Mouse (Mus musculus) hindbrain, embryonic 14.5 days (tissue): ENCODE data around the gene Zfp326. TPM values are rescaled to one million over a fixed set of nuclear protein-coding genes. Genes with fewer than 3 reads are reported as not detected.

Experiments
- ATAC-seq: fragments of 200-750 bp; cut with Nextera tagmentation; 2 replicates; pipeline ENCODE4 v1.8.0; 2017; ENCODE audit warnings: moderate number of reproducible peaks, mild to moderate bottlenecking, moderate TSS enrichment, moderate library complexity; ENCODE audit not compliant: low FRiP score
- DNase-seq: peaks from one replicate; pipeline ENCODE4 v3.0.0-alpha.2; 2015; ENCODE audit warnings: low spot score
- H3K27ac ChIP-seq: fragments of 300-500 bp; sonication (generic); 2 replicates; pipeline ENCODE4 v1.5.1; 2014; ENCODE audit warnings: mild to moderate bottlenecking, moderate library complexity
- H3K27me3 ChIP-seq: fragments of 300-500 bp; sonication (generic); 2 replicates; pipeline ENCODE4 v1.6.1; 2014; ENCODE audit warnings: mild to moderate bottlenecking, low read length, mixed read lengths; ENCODE audit not compliant: control insufficient read depth, insufficient read depth
- H3K36me3 ChIP-seq: fragments of 300-500 bp; sonication (generic); replicated peaks from 2 replicates; pipeline ENCODE4 v1.6.1; 2014; ENCODE audit not compliant: control insufficient read depth, insufficient read depth
- H3K4me1 ChIP-seq: fragments of 300-500 bp; sonication (generic); replicated peaks from 2 replicates; pipeline ENCODE4 v1.6.1; 2014; ENCODE audit warnings: antibody characterized with exemption, low read length, mixed read lengths; ENCODE audit not compliant: control insufficient read depth, insufficient read depth
- H3K4me2 ChIP-seq: fragments of 300-500 bp; sonication (generic); replicated peaks from 2 replicates; pipeline ENCODE4 v1.6.1; 2014; ENCODE audit warnings: mild to moderate bottlenecking, moderate library complexity
- H3K4me3 ChIP-seq: fragments of 300-500 bp; sonication (generic); replicated peaks from 2 replicates; pipeline ENCODE4 v1.5.1; 2014; ENCODE audit warnings: mild to moderate bottlenecking, low read length
- H3K9ac ChIP-seq: fragments of 300-500 bp; sonication (generic); 2 replicates; pipeline ENCODE4 v1.6.1; 2014
- H3K9me3 ChIP-seq: fragments of 300-500 bp; sonication (generic); 2 replicates; pipeline ENCODE4 v1.6.1; 2016; ENCODE audit warnings: low read length; ENCODE audit not compliant: control insufficient read depth
- WGBS: fragments of 180-500 bp; shearing (Covaris S2); extraction: QIAGEN DNeasy Blood & Tissue Kit; methylation state at CpG from one replicate; pipeline ENCODE4 v1.1.7; 2014; 5-methylcytosine and 5-hydroxymethylcytosine counted together
- polyA plus RNA-seq: library from polyadenylated mRNA; unstranded; fragments of >200 nt; fragmentation: Nextera tagmentation; extraction: Ambion mirVana; gene quantifications from 2 replicates; pipeline ENCODE4 v1.2.1, GENCODE M21; 2014

Zfp326 gene
- polyA plus RNA-seq, 1 experiment from 2014 or later, result 41.9 TPM

DNA sequence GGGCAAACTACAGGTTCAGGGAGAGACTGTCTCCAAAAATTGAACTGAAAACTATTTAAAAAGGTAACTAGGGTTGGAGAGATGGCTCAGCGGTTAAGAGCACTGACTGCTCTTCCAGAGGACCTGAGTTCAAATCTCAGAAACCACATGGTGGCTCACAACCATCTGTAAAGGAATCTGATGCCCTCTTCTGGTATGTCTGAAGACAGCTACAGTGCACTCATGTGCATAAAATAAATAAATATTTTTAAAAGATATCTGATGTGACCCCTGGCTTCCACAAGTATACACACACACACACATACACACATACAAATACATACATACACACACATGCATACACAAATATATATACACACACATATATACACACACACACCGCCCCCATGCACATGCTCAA lies 31.3 kb upstream of the Zfp326 start:
- no peak overlapping the region for H3K4me2 ChIP-seq
- no peak overlapping the region for H3K9ac ChIP-seq
- no peaks in the 10 kb centered on the region for H3K9me3 ChIP-seq
- no peak for ATAC-seq
- H3K36me3 ChIP-seq, result no peaks in the 10 kb centered on the region
- no peak overlapping the region for H3K4me3 ChIP-seq
- DNase-seq, result no peak
- H3K4me1 ChIP-seq, result no peaks in the 10 kb centered on the region
- WGBS, result 88% methylated on average over 2 of the region's 2 CpGs
- no peaks in the 10 kb centered on the region for H3K27me3 ChIP-seq
- H3K27ac ChIP-seq, result no peak overlapping the region

DNA sequence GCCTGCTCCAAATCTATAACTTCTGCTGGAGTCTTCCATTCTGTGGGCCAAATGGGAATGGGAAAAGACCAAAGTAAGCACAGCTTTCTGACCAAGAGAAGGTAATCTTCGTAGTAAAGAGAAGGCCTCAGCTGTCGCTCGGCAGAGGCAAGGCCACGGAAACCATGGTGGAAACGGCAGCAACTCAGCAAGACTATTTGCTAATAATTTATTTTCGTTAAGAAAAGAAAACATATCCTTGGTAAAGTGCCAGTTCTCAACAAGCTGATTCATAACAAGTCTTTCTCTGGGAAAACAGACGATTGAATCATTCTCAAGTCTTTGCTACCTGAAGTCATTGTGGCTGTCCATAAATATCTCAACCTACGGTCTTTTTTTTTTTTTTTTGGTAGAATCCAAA lies 28.6 kb upstream of the Zfp326 start:
- no peaks in the 10 kb centered on the region for H3K36me3 ChIP-seq
- no peaks in the 10 kb centered on the region for H3K4me1 ChIP-seq
- WGBS, result 88% methylated on average over 8 of the region's 8 CpGs
- H3K4me2 ChIP-seq, result no peak overlapping the region
- H3K27me3 ChIP-seq, result no peaks in the 10 kb centered on the region
- no peak for DNase-seq
- ATAC-seq, result no peak
- H3K27ac ChIP-seq, result no peak overlapping the region
- H3K9ac ChIP-seq, result no peak overlapping the region
- H3K4me3 ChIP-seq, result no peak overlapping the region
- no peaks in the 10 kb centered on the region for H3K9me3 ChIP-seq

DNA sequence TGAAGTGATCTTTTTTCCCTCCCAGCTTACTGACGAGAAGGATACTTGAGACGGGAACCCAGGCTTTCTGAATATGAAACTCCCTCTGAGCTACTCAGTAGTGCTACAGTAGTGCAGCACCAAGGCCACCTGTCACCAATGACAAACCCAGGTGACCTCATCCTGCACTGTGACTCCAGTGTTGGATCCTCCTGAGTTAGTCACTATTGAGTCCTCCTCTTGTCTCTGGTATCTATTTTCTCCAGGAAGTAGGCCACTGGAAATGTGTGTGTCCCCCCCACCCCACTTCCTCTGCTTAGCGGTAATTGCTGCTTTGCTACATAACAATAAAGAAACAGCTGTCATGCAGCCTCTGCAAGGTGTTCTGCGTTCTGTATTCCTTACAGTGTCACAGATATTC lies 27.1 kb upstream of the Zfp326 start:
- no peaks in the 10 kb centered on the region for H3K27me3 ChIP-seq
- H3K36me3 ChIP-seq, result no peaks in the 10 kb centered on the region
- no peaks in the 10 kb centered on the region for H3K4me1 ChIP-seq
- 71% methylated on average over 4 of the region's 4 CpGs for WGBS
- H3K9me3 ChIP-seq, result no peaks in the 10 kb centered on the region
- no peak for DNase-seq
- H3K4me2 ChIP-seq, result no peak overlapping the region
- no peak overlapping the region for H3K4me3 ChIP-seq
- H3K27ac ChIP-seq, result no peak overlapping the region
- no peak overlapping the region for H3K9ac ChIP-seq
- no peak for ATAC-seq

DNA sequence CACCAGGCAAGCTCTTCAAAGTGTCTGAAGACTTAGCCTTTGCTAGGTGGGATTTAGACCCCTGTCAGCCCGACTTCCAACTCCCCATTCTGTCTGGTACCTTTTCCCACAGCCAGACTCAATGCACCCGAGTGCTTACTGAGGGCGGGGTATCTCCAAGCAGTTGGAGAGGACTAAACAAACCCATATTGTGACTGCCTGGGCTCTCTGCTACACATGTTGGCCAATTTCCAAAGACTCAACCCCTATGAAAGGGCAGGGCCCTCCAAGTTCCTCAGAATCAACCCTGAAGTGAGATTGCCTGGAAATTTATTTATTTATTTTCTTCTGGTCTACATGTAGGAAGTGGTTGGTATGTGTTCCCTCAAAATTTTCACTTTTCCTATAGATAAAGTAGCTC lies 26.7 kb upstream of the Zfp326 start:
- Histone ChIP-seq H3K27me3 (no peaks in the 10 kb centered on the region), H3K4me3 (no peak overlapping the region), H3K9ac (no peak overlapping the region), H3K4me2 (no peak overlapping the region), H3K4me1 (no peaks in the 10 kb centered on the region), H3K9me3 (no peaks in the 10 kb centered on the region), H3K36me3 (no peaks in the 10 kb centered on the region), H3K27ac (no peak overlapping the region)
- ATAC-seq (no peak), DNase-seq (no peak)
- 61% methylated on average over 3 of the region's 3 CpGs for WGBS

DNA sequence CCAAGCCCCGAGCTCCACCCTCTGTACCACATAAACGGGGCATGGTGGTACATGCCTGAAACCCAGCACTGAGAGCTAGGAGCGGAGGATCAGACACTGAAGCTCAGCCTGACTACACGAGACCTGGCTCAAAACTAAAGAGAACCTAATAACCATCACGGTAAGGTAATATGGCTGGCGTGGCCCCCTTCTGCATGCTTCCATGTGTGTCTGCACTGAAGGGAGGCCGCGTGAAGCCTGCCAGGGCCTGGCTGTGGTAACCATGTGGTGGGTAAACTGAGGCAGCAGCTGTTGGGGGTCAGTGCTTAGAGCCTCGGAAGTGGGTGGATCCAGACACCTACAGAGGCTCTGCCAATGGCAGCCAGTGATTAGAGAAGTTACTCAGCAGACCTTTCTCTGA lies 23.1 kb upstream of the Zfp326 start:
- no peaks in the 10 kb centered on the region for H3K9me3 ChIP-seq
- no peaks in the 10 kb centered on the region for H3K4me1 ChIP-seq
- no peak overlapping the region for H3K27ac ChIP-seq
- H3K36me3 ChIP-seq, result no peaks in the 10 kb centered on the region
- no peak overlapping the region for H3K9ac ChIP-seq
- H3K4me3 ChIP-seq, result no peak overlapping the region
- 89% methylated on average over 9 of the region's 9 CpGs for WGBS
- DNase-seq (no peak), ATAC-seq (no peak)
- no peaks in the 10 kb centered on the region for H3K27me3 ChIP-seq
- H3K4me2 ChIP-seq, result no peak overlapping the region

DNA sequence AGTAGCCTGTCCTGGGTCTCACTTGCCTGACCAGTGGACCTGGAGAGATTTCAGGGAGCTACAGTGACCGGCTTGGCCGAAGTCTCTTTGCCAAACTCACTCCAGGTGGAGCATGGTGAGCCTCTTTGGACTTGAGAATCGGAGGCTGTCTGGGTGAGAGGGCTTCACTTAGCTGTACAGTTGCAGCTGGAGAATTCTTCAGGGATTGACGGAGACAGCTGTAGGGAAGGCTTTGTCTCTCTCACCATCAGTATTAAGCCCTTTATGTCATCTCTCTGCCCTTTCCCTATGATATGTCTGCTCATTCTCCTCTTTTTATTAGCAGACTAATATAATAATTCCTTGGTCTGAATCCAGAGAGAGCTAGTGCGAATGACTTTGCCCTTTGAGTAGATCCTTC lies 18.9 kb upstream of the Zfp326 start:
- WGBS, result 92% methylated on average over 5 of the region's 5 CpGs
- ATAC-seq (no peak), DNase-seq (no peak)
- no peak overlapping the region for H3K4me3 ChIP-seq
- H3K36me3 ChIP-seq, result no peaks in the 10 kb centered on the region
- no peaks in the 10 kb centered on the region for H3K4me1 ChIP-seq
- no peak overlapping the region for H3K9ac ChIP-seq
- H3K27ac ChIP-seq, result no peak overlapping the region
- no peaks in the 10 kb centered on the region for H3K9me3 ChIP-seq
- H3K27me3 ChIP-seq, result no peaks in the 10 kb centered on the region
- H3K4me2 ChIP-seq, result no peak overlapping the region

DNA sequence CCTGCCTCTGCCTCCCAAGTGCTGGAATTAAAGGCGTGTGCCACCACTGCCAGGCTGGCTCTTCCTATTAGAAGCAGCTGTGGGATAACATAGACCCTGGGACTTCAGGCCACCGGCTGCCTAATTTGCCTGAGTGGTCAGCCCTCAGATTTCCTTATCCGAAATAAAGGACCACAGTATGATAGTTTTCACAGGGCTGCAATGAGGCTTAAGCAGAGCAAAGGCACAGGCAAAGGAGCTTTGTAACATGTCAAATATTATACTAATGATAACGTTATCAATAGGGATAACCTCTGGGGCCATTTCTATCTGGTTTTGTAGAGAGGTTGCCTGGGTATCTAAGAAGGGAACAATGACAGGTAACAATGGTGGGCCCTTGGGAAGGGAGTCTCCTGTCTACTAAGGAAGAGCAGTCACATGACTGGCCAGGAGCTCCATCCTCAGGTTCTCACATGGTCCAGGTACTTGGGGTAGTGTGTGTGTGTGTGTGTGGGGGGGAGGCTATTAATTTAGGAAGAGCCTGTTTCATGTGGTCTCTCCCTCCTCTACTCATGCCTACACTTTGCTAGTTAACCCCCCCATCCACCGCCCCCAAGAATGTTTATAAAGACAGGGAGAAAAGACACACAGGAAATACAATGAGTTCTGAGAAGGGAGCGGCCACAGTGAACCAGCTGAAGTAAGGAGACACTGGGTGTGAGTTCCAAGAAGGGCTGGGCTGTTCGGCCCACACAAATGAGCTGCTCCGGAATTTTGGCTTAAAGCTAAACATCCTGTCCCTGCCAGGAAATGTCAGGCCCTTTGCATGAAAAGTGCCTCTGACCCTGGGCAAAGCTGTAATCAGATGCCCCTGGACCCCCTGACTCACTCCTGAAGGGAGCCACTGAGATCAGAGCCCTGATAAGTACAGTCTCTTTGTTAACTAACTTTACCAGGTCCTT lies 17.3 kb upstream of the Zfp326 start:
- ATAC-seq (no peak), DNase-seq (no peak)
- no peaks in the 10 kb centered on the region for H3K27me3 ChIP-seq
- H3K9me3 ChIP-seq, result no peaks in the 10 kb centered on the region
- H3K9ac ChIP-seq, result no peak overlapping the region
- 86% methylated on average over 8 of the region's 8 CpGs for WGBS
- no peak overlapping the region for H3K4me3 ChIP-seq
- H3K4me2 ChIP-seq, result no peak overlapping the region
- H3K27ac ChIP-seq, result no peak overlapping the region
- H3K36me3 ChIP-seq, result no peaks in the 10 kb centered on the region
- H3K4me1 ChIP-seq, result no peaks in the 10 kb centered on the region

DNA sequence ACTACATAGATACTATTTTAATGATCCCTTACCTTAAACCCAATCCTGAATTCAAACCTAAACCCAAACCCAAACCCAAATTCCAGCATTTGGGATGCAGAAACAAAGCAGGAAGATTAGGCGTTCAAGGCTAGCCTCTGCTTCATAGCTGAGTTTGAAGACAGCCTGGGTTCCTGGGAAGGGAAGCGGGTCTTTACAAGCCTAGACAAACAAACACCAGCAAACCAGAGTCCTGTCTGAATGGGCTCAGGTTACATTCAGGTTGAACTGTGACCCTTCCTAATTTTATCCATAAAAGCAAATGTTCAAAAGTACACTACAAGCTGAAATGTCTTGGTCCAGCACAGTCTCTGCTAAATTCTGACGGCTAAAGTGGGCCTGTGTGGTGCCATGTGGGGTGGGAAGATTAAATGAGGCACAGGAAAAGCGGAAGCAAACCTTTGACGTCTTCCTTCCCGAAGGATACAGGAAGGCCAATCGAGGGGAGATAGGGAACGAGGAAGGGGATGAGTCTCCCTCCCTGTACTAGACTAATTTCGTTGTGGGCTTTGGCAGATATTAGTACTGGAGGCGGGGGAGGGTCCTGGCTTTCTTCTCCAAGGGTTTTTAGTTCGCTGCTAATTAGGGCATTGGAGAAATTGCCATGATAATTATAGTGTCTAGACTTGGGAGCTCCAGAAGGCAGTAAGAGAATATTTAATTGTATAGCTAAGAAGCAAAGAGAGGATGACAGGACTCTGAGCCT lies 16.5 kb upstream of the Zfp326 start:
- H3K27ac ChIP-seq, result no peak overlapping the region

DNA sequence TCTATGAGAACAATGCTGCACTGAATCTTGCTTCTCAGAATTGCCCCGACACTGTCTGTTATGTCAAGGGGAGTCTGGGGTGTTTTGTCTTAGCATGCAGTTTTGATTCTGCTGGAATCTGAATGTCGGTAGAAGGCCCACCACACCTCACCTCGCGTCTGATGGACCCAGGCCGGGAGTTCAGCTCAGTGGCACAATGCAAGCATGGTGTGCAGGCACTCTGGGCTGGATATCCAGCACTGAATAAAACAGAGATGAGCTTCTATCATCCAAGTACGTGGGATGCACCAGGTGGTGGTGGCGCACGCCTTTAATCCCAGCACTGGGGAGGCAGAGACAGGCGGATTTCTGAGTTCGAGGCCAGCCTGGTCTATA lies 15.9 kb upstream of the Zfp326 start:
- 84% methylated on average over 10 of the region's 10 CpGs for WGBS
- no peak overlapping the region for H3K4me2 ChIP-seq
- no peak overlapping the region for H3K4me3 ChIP-seq
- no peak overlapping the region for H3K27ac ChIP-seq
- H3K9me3 ChIP-seq, result no peaks in the 10 kb centered on the region
- H3K4me1 ChIP-seq, result no peaks in the 10 kb centered on the region
- ATAC-seq (no peak), DNase-seq (no peak)
- no peak overlapping the region for H3K9ac ChIP-seq
- no peaks in the 10 kb centered on the region for H3K27me3 ChIP-seq
- H3K36me3 ChIP-seq, result no peaks in the 10 kb centered on the region

More for the DNA sequence above, 16.5 kb upstream of the Zfp326 start:
- Histone ChIP-seq H3K36me3 (no peaks in the 10 kb centered on the region), H3K9ac (no peak overlapping the region), H3K27me3 (no peaks in the 10 kb centered on the region), H3K9me3 (no peaks in the 10 kb centered on the region), H3K4me3 (no peak overlapping the region), H3K4me1 (no peaks in the 10 kb centered on the region), H3K4me2 (no peak overlapping the region)
- DNase-seq (no peak), ATAC-seq (no peak)
- WGBS, result 69% methylated on average over 11 of the region's 11 CpGs
